Mouse (Mus musculus): Measurements from ENCODE around the gene 1700028P14Rik.

GRCm38 (mm10) chr19:23520629-23521028 lies 132.0 kb downstream of the 1700028P14Rik start:
- TF ChIP-seq CTCF (IDR thresholded peaks at IDR 0.05; ENCODE audit: low read depth): no peak
- TF ChIP-seq EP300 (IDR thresholded peaks at IDR 0.05; ENCODE audit: low read depth): no peak
